Mouse (Mus musculus): ENCODE measurements around the gene Nhlrc2.

DNA sequence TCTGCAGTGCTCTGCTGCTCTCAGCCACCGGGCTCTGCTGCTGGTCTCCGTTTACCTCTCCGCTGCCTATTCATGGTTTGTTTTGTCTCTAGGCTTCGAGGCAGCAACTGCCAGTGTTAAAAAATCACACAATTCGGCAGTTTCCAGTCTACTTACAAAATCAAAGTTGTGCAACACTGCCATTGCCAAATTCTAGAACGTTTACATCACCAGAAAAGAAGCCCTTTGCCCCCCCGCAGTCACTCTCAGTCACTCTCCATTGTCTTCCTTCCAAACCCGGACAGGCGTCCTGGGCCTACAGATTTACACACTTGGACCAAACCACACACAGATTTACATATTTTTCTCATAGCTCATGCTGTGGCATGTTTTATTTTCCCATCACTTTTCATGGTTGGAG lies 13.0 kb upstream of the Nhlrc2 start:
- TF ChIP-seq FLI1 (IDR thresholded peaks at IDR 0.05; ENCODE audit: low read length) (no peak), GATA1 (IDR thresholded peaks at IDR 0.05; ENCODE audit: borderline replicate concordance, low read length) (no peak)
